Mouse (Mus musculus) adrenal gland, adult (tissue): ENCODE results near the gene 4930404N11Rik.

Experiments used
- DNase-seq, 2 experiments: peaks; one replicate each; pipeline ENCODE4 v3.0.0; 2022 to 2023; ENCODE audit warnings: low spot score in 1 of 2; ENCODE audit not compliant: inconsistent age in 2 of 2

Gene 4930404N11Rik

GRCm38 (mm10) chr10:81356991-81357844 lies 8.4 kb downstream of the 4930404N11Rik start, which contains the start of gene Mfsd12:
Gene Mfsd12, plus strand, starts transcription at chr10:81357491.
- DNase-seq = peak; percentile 93 to 96

- DNase-seq = no peak
These were observed 9.1 kb downstream of the 4930404N11Rik start for GRCm38 (mm10) chr10:81356352-81356990.

- DNase-seq = no peak
These were observed 10.1 kb downstream of the 4930404N11Rik start for GRCm38 (mm10) chr10:81355533-81355932.

- DNase-seq = no peak
These were observed 10.7 kb downstream of the 4930404N11Rik start for GRCm38 (mm10) chr10:81354738-81355477.

- no peak for DNase-seq
These were observed 13.8 kb downstream of the 4930404N11Rik start for GRCm38 (mm10) chr10:81351678-81352291.

- DNase-seq = peak; percentile 99 to 100
These were observed 15.1 kb downstream of the 4930404N11Rik start, which contains the start of gene Hmg20b for GRCm38 (mm10) chr10:81350351-81351063. Gene Hmg20b, minus strand, starts transcription at chr10:81350480.

- DNase-seq = no peak
These were observed 15.7 kb downstream of the 4930404N11Rik start for GRCm38 (mm10) chr10:81349961-81350350.

- DNase-seq = peak; percentile 70 to 79
These were observed 16.5 kb downstream of the 4930404N11Rik start for GRCm38 (mm10) chr10:81349146-81349545.

- peak; percentile 90 to 95 for DNase-seq
These were observed 19.1 kb downstream of the 4930404N11Rik start for GRCm38 (mm10) chr10:81346453-81347067.

- no peak for DNase-seq
These were observed 20.5 kb downstream of the 4930404N11Rik start for GRCm38 (mm10) chr10:81345162-81345534.

- peak in 1 of 2 experiments; percentile 84 for DNase-seq
These were observed 21.0 kb downstream of the 4930404N11Rik start for GRCm38 (mm10) chr10:81344421-81345161.

- DNase-seq = peak; percentile 58 to 78
These were observed 22.7 kb downstream of the 4930404N11Rik start, which contains the start of gene Gipc3 for GRCm38 (mm10) chr10:81342686-81343505. Gene Gipc3, minus strand, starts transcription at chr10:81343266.

GRCm38 (mm10) chr10:81341333-81341949 lies 24.2 kb downstream of the 4930404N11Rik start:
- DNase-seq = peak; percentile 77 to 92

GRCm38 (mm10) chr10:81340551-81341332 lies 24.9 kb downstream of the 4930404N11Rik start:
- DNase-seq = no peak

GRCm38 (mm10) chr10:81336558-81336957 lies 29.1 kb downstream of the 4930404N11Rik start:
- no peak for DNase-seq

- no peak for DNase-seq
These were observed 29.9 kb downstream of the 4930404N11Rik start for GRCm38 (mm10) chr10:81335393-81336340.
